Mouse (Mus musculus): Measurements from ENCODE around the gene Gm17364. TPM values are rescaled to one million over a fixed set of nuclear protein-coding genes. Genes with fewer than 3 reads are reported as not detected.

Gene Gm17364
- total and polyA plus RNA-seq, 3 experiments, result not detected

DNA sequence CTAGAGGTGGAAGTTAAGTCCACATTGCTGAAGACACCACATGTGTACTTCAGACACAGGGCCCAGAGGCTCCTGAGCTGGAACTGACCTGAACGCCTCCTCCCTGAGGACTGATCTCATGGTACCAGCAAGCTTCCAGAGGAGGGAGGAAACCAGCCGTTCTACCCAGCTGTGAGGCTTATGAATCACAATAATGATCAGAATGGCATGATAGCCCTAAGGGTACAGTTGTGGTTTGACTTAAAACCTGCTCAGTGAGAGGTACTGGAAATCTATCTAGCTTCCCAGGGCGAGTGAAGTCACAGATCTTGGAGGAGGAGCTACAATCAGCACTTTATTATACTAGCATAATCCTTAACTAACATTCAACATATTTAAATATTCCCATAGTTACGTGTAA, 11.7 kb upstream of the Gm17364 start:
- H3K79me2 ChIP-seq (ENCODE audit: control insufficient read depth, insufficient read depth, low read length, poor library complexity), result no peaks in the 10 kb centered on the region
- no peak for DNase-seq (ENCODE audit: low read depth, low spot score)
- H3K27me3 ChIP-seq (ENCODE audit: control insufficient read depth in 1 of 2, insufficient read depth in 2 of 2, low read length in 2 of 2), result no peaks in the 10 kb centered on the region; a peak in 1 of 4 replicates
- H3K4me1 ChIP-seq (ENCODE audit: control insufficient read depth in 1 of 2, insufficient read depth in 2 of 2, low read length in 2 of 2), result no peaks in the 10 kb centered on the region
- H3K9ac ChIP-seq (ENCODE audit: control insufficient read depth, low read depth, low read length, poor library complexity, severe bottlenecking), result no peak overlapping the region
- no peak overlapping the region for H3K4me3 ChIP-seq (ENCODE audit: control insufficient read depth in 1 of 2, insufficient read depth in 1 of 2, low read depth in 2 of 2, low read length in 2 of 2)
- no peaks in the 10 kb centered on the region for H3K36me3 ChIP-seq (ENCODE audit: control insufficient read depth in 1 of 2, insufficient read depth in 2 of 2, low read length in 2 of 2)
- H3K27ac ChIP-seq (ENCODE audit: control insufficient read depth, low read depth, low read length), result no peak overlapping the region
- H3K9me3 ChIP-seq (replicated peaks; ENCODE audit: insufficient read depth, low read length), result no peaks in the 10 kb centered on the region
- TF ChIP-seq TAL1 (IDR thresholded peaks at IDR 0.05; ENCODE audit: low read length) (no peak), RAD21 (IDR thresholded peaks at IDR 0.05; ENCODE audit: low read depth, low read length) (no peak), MYC (IDR thresholded peaks at IDR 0.05; ENCODE audit: low read depth, low read length) (no peak), EP300 (IDR thresholded peaks at IDR 0.05; ENCODE audit: low read depth in 1 of 2, low read length in 2 of 2) (no peak), TBP (IDR thresholded peaks at IDR 0.05; ENCODE audit: low read depth, low read length) (no peak), ZMIZ1 (IDR thresholded peaks at IDR 0.05; ENCODE audit: low read depth, low read length) (no peak), JUND (IDR thresholded peaks at IDR 0.05; ENCODE audit: low read depth, low read length) (no peak), CHD2 (IDR thresholded peaks at IDR 0.05; ENCODE audit: low read length) (no peak), NELFE (IDR thresholded peaks at IDR 0.05; ENCODE audit: low read depth, low read length) (no peak), NRF1 (IDR thresholded peaks at IDR 0.05; ENCODE audit: insufficient read depth, low read depth, low read length, poor library complexity, severe bottlenecking) (no peak), MAX (IDR thresholded peaks at IDR 0.05; ENCODE audit: low read length) (no peak), CHD1 (IDR thresholded peaks at IDR 0.05; ENCODE audit: low read depth, low read length) (no peak), E2F4 (IDR thresholded peaks at IDR 0.05; ENCODE audit: borderline replicate concordance, low read depth, low read length) (no peak), MYB (IDR thresholded peaks at IDR 0.05; ENCODE audit: low read depth, low read length) (no peak)

GRCm38 (mm10) chr13:41283256-41283655, 9.5 kb upstream of the Gm17364 start:
- DNase-seq (ENCODE audit: low read depth, low spot score), result peak; percentile 73
- no peak for TF ChIP-seq BHLHE40 (IDR thresholded peaks at IDR 0.05; ENCODE audit: borderline replicate concordance, low read depth, low read length)
- TF ChIP-seq TAL1 (IDR thresholded peaks at IDR 0.05; ENCODE audit: low read length), result no peak
- TF ChIP-seq MAFK (IDR thresholded peaks at IDR 0.05; ENCODE audit: borderline replicate concordance, low read depth, low read length), result no peak
- TF ChIP-seq ZNF384 (IDR thresholded peaks at IDR 0.05; ENCODE audit: low read depth, low read length), result no peak
- no peak for TF ChIP-seq MAX (IDR thresholded peaks at IDR 0.05; ENCODE audit: low read length)
- no peak for TF ChIP-seq GABPA (IDR thresholded peaks at IDR 0.05; ENCODE audit: low read depth, low read length)
- peak; percentile 89 for TF ChIP-seq SMC3 (IDR thresholded peaks at IDR 0.05; ENCODE audit: low read depth, low read length)
- TF ChIP-seq POLR2A (IDR thresholded peaks at IDR 0.05; ENCODE audit: control insufficient read depth in 1 of 2, insufficient read depth in 1 of 2, low read depth in 1 of 2, low read length in 2 of 2, poor library complexity in 1 of 2), result no peak
- no peak for TF ChIP-seq TBP (IDR thresholded peaks at IDR 0.05; ENCODE audit: low read depth, low read length)
- no peak for TF ChIP-seq E2F4 (IDR thresholded peaks at IDR 0.05; ENCODE audit: borderline replicate concordance, low read depth, low read length)
- TF ChIP-seq TCF12 (IDR thresholded peaks at IDR 0.05; ENCODE audit: low read depth, low read length), result no peak
- TF ChIP-seq ZMIZ1 (IDR thresholded peaks at IDR 0.05; ENCODE audit: low read depth, low read length), result no peak
- TF ChIP-seq UBTF (IDR thresholded peaks at IDR 0.05; ENCODE audit: borderline replicate concordance, insufficient read depth, low read depth, low read length), result no peak
- TF ChIP-seq MEF2A (IDR thresholded peaks at IDR 0.05; ENCODE audit: extremely low read depth, insufficient replicate concordance, low read depth, low read length, poor library complexity, severe bottlenecking), result no peak
- TF ChIP-seq KAT2A (conservative IDR thresholded peaks at IDR 0.05; ENCODE audit: low read depth, low read length), result no peak
- TF ChIP-seq RAD21 (IDR thresholded peaks at IDR 0.05; ENCODE audit: low read depth, low read length), result peak; percentile 79
- TF ChIP-seq NRF1 (IDR thresholded peaks at IDR 0.05; ENCODE audit: insufficient read depth, low read depth, low read length, poor library complexity, severe bottlenecking), result no peak
- TF ChIP-seq ELF1 (IDR thresholded peaks at IDR 0.05; ENCODE audit: low read depth, low read length), result no peak
- TF ChIP-seq USF2 (IDR thresholded peaks at IDR 0.05; ENCODE audit: borderline replicate concordance in 1 of 2, insufficient read depth in 1 of 2, low read depth in 1 of 2, low read length in 2 of 2), result no peak
- TF ChIP-seq MYB (IDR thresholded peaks at IDR 0.05; ENCODE audit: low read depth, low read length), result no peak
- TF ChIP-seq POLR2AphosphoS2 (IDR thresholded peaks at IDR 0.05; ENCODE audit: low read length), result no peak
- peak; percentile 85 for TF ChIP-seq ZC3H11A (IDR thresholded peaks at IDR 0.05; ENCODE audit: low read depth, low read length)
- TF ChIP-seq CHD2 (IDR thresholded peaks at IDR 0.05; ENCODE audit: low read length), result no peak
- TF ChIP-seq ETS1 (IDR thresholded peaks at IDR 0.05; ENCODE audit: low read depth, low read length), result no peak
- no peak for TF ChIP-seq POLR2AphosphoS5 (IDR thresholded peaks at IDR 0.05; ENCODE audit: borderline replicate concordance, low read depth, low read length)

More at GRCm38 (mm10) chr13:41283256-41283655, 9.5 kb upstream of the Gm17364 start:
- no peak overlapping the region for H3K4me3 ChIP-seq (ENCODE audit: control insufficient read depth in 1 of 2, insufficient read depth in 1 of 2, low read depth in 2 of 2, low read length in 2 of 2)
- H3K36me3 ChIP-seq (ENCODE audit: control insufficient read depth in 1 of 2, insufficient read depth in 2 of 2, low read length in 2 of 2), result no peaks in the 10 kb centered on the region
- no peaks in the 10 kb centered on the region for H3K79me2 ChIP-seq (ENCODE audit: control insufficient read depth, insufficient read depth, low read length, poor library complexity)
- no peak overlapping the region for H3K27ac ChIP-seq (ENCODE audit: control insufficient read depth, low read depth, low read length)
- H3K9ac ChIP-seq (ENCODE audit: control insufficient read depth, low read depth, low read length, poor library complexity, severe bottlenecking), result no peak overlapping the region
- H3K9me3 ChIP-seq (replicated peaks; ENCODE audit: insufficient read depth, low read length), result no peaks in the 10 kb centered on the region
- no peaks in the 10 kb centered on the region for H3K4me1 ChIP-seq (ENCODE audit: control insufficient read depth in 1 of 2, insufficient read depth in 2 of 2, low read length in 2 of 2)
- H3K27me3 ChIP-seq (ENCODE audit: control insufficient read depth in 1 of 2, insufficient read depth in 2 of 2, low read length in 2 of 2), result no peaks in the 10 kb centered on the region
